Mouse (Mus musculus): Measurements from ENCODE around the gene Tead1. TPM values are rescaled to one million over a fixed set of nuclear protein-coding genes. Genes with fewer than 3 reads are reported as not detected.

Tead1 gene
- polyA plus RNA-seq, 2 experiments = 0.75 to 1.1 TPM

GRCm38 (mm10) chr7:112678418-112679170 lies 524 bp upstream of the Tead1 start:
- ATAC-seq (ENCODE audit: insufficient read depth) (peak; percentile 22; the same call in 1 of the 2 replicates), DNase-seq (ENCODE audit: low read depth in 3 of 3, low spot score in 3 of 3) (no peak)
- Histone ChIP-seq H3K4me3 (ENCODE audit: insufficient read depth in 1 of 2, low read depth in 2 of 2, low read length in 2 of 2) (peak overlapping the region; percentile 52 to 55), H3K36me3 (replicated peaks; ENCODE audit: control insufficient read depth, insufficient read depth, low read depth) (no peaks in the 10 kb centered on the region), H3K27ac (no peak overlapping the region), H3K9me3 (ENCODE audit: control insufficient read depth, low read length) (no peaks in the 10 kb centered on the region), H3K4me1 (replicated peaks; ENCODE audit: control insufficient read depth in 2 of 2, insufficient read depth in 2 of 2, low read length in 1 of 2) (no peaks in the 10 kb centered on the region), H3K4me2 (ENCODE audit: low read depth) (peak overlapping the region; percentile 42), H3K27me3 (ENCODE audit: control insufficient read depth, insufficient read depth, low read length) (peaks cover 45% of the 10 kb centered on the region), H3K9ac (replicated peaks) (no peak overlapping the region)
- 2% methylated on average over 44 of the region's 44 CpGs for WGBS (ENCODE audit: insufficient replicate concordance)
- TF ChIP-seq EP300 (IDR thresholded peaks at IDR 0.05; ENCODE audit: low read depth) = no peak
- no peak for TF ChIP-seq CTCF (IDR thresholded peaks at IDR 0.05; ENCODE audit: low read depth)

GRCm38 (mm10) chr7:112679513-112680245 lies 561 bp downstream of the Tead1 start:
- TF ChIP-seq CTCF (IDR thresholded peaks at IDR 0.05; ENCODE audit: low read depth) (no peak), EP300 (IDR thresholded peaks at IDR 0.05; ENCODE audit: low read depth) (no peak)
- WGBS (ENCODE audit: insufficient replicate concordance) = under 1% methylated on average over 84 of the region's 95 CpGs
- DNase-seq (ENCODE audit: low read depth in 3 of 3, low spot score in 3 of 3) = no peak

GRCm38 (mm10) chr7:112680498-112681251 lies 1.6 kb downstream of the Tead1 start:
- ATAC-seq (ENCODE audit: insufficient read depth) (no peak), DNase-seq (ENCODE audit: low read depth in 3 of 3, low spot score in 3 of 3) (no peak)
- no peaks in the 10 kb centered on the region for H3K36me3 ChIP-seq (replicated peaks; ENCODE audit: control insufficient read depth, insufficient read depth, low read depth)
- H3K27ac ChIP-seq = no peak overlapping the region
- 6% methylated on average over 22 of the region's 22 CpGs for WGBS (ENCODE audit: insufficient replicate concordance)
- 0 out of 4 replicates have a peak, but pooled peaks cover 0 to 2% of the 10 kb centered on the region in 2 experiments for H3K4me1 ChIP-seq (replicated peaks; ENCODE audit: control insufficient read depth in 2 of 2, insufficient read depth in 2 of 2, low read length in 1 of 2)
- no peaks in the 10 kb centered on the region for H3K9me3 ChIP-seq (ENCODE audit: control insufficient read depth, low read length)
- H3K27me3 ChIP-seq (ENCODE audit: control insufficient read depth, insufficient read depth, low read length) = peaks cover 49% of the 10 kb centered on the region
- TF ChIP-seq EP300 (IDR thresholded peaks at IDR 0.05; ENCODE audit: low read depth) (no peak), CTCF (IDR thresholded peaks at IDR 0.05; ENCODE audit: low read depth) (no peak)
- H3K9ac ChIP-seq (replicated peaks) = no peak overlapping the region
- peak overlapping the region; percentile 42 for H3K4me2 ChIP-seq (ENCODE audit: low read depth)
- H3K4me3 ChIP-seq (ENCODE audit: insufficient read depth in 1 of 2, low read depth in 2 of 2, low read length in 2 of 2) = peak overlapping the region; percentile 43 to 55; a peak in 3 of 4 replicates

More at GRCm38 (mm10) chr7:112679513-112680245, 561 bp downstream of the Tead1 start:
- Histone ChIP-seq H3K27me3 (ENCODE audit: control insufficient read depth, insufficient read depth, low read length) (peaks cover 45% of the 10 kb centered on the region), H3K36me3 (replicated peaks; ENCODE audit: control insufficient read depth, insufficient read depth, low read depth) (no peaks in the 10 kb centered on the region), H3K27ac (no peak overlapping the region), H3K9ac (replicated peaks) (peak overlapping the region; percentile 14; the same call in 1 of the 2 replicates), H3K4me3 (ENCODE audit: insufficient read depth in 1 of 2, low read depth in 2 of 2, low read length in 2 of 2) (peak overlapping the region; percentile 49 to 55), H3K9me3 (ENCODE audit: control insufficient read depth, low read length) (no peaks in the 10 kb centered on the region), H3K4me1 (replicated peaks; ENCODE audit: control insufficient read depth in 2 of 2, insufficient read depth in 2 of 2, low read length in 1 of 2) (no peaks in the 10 kb centered on the region), H3K4me2 (ENCODE audit: low read depth) (peak overlapping the region; percentile 42)
- ATAC-seq (ENCODE audit: insufficient read depth) = peak; percentile 59

GRCm38 (mm10) chr7:112684626-112685561 lies 5.8 kb downstream of the Tead1 start:
- Histone ChIP-seq H3K36me3 (replicated peaks; ENCODE audit: control insufficient read depth, insufficient read depth, low read depth) (no peaks in the 10 kb centered on the region), H3K27ac (no peak overlapping the region), H3K27me3 (ENCODE audit: control insufficient read depth, insufficient read depth, low read length) (peaks cover 25% of the 10 kb centered on the region), H3K4me2 (ENCODE audit: low read depth) (no peak overlapping the region), H3K9me3 (ENCODE audit: control insufficient read depth, low read length) (no peaks in the 10 kb centered on the region), H3K4me1 (replicated peaks; ENCODE audit: control insufficient read depth in 2 of 2, insufficient read depth in 2 of 2, low read length in 1 of 2) (0 out of 4 replicates have a peak, but pooled peaks cover 0 to 3% of the 10 kb centered on the region in 2 experiments), H3K4me3 (ENCODE audit: insufficient read depth in 1 of 2, low read depth in 2 of 2, low read length in 2 of 2) (no peak overlapping the region), H3K9ac (replicated peaks) (no peak overlapping the region)
- DNase-seq (ENCODE audit: low read depth in 3 of 3, low spot score in 3 of 3) (no peak), ATAC-seq (ENCODE audit: insufficient read depth) (no peak)
- 10% methylated on average over 23 of the region's 23 CpGs for WGBS (ENCODE audit: insufficient replicate concordance)
- TF ChIP-seq EP300 (IDR thresholded peaks at IDR 0.05; ENCODE audit: low read depth) = no peak
- no peak for TF ChIP-seq CTCF (IDR thresholded peaks at IDR 0.05; ENCODE audit: low read depth)
